Mouse (Mus musculus) splenic B cell, adult 2 months (primary cell): ENCODE results near the gene Josd2.

Experiments
- DNase-seq: peaks from one replicate; pipeline ENCODE4 v3.0.0-alpha.2; 2011; ENCODE audit warnings: low read depth, low spot score
- H3K27me3 ChIP-seq: 2 replicates; pipeline ENCODE4 v1.6.1; 2012; ENCODE audit warnings: mild to moderate bottlenecking, low read length, moderate library complexity, mixed read lengths; ENCODE audit not compliant: control insufficient read depth, poor library complexity, insufficient read depth, severe bottlenecking
- H3K36me3 ChIP-seq: 2 replicates; pipeline ENCODE4 v1.6.1; 2012; ENCODE audit warnings: mild to moderate bottlenecking, low read length, moderate library complexity, mixed read lengths; ENCODE audit not compliant: control insufficient read depth, poor library complexity, insufficient read depth, severe bottlenecking

Josd2 gene

GRCm38 (mm10) chr7:44467811-44468411, at the start of gene Josd2:
Josd2 (plus strand) TSS chr7:44467980.
- Histone ChIP-seq H3K36me3 (no peaks in the 10 kb centered on the region; the same call in 1 of the 2 replicates), H3K27me3 (no peaks in the 10 kb centered on the region)
- peak; percentile 98 for DNase-seq

GRCm38 (mm10) chr7:44427666-44428065, 40.1 kb upstream of the Josd2 start:
- no peaks in the 10 kb centered on the region for H3K36me3 ChIP-seq
- H3K27me3 ChIP-seq, result no peaks in the 10 kb centered on the region
- DNase-seq, result no peak

- H3K27me3 ChIP-seq, result no peaks in the 10 kb centered on the region
- no peaks in the 10 kb centered on the region for H3K36me3 ChIP-seq
- no peak for DNase-seq
These were observed 39.4 kb upstream of the Josd2 start for GRCm38 (mm10) chr7:44428171-44428950.

GRCm38 (mm10) chr7:44428968-44429521, 38.7 kb upstream of the Josd2 start, which contains the start of gene Lrrc4b:
Lrrc4b (plus strand) TSS chr7:44429018.
- DNase-seq, result no peak

GRCm38 (mm10) chr7:44429534-44430488, 38.0 kb upstream of the Josd2 start:
- DNase-seq, result no peak
- H3K36me3 ChIP-seq, result no peaks in the 10 kb centered on the region
- H3K27me3 ChIP-seq, result no peaks in the 10 kb centered on the region

More at GRCm38 (mm10) chr7:44428968-44429521, 38.7 kb upstream of the Josd2 start, which contains the start of gene Lrrc4b:
- Histone ChIP-seq H3K27me3 (no peaks in the 10 kb centered on the region), H3K36me3 (no peaks in the 10 kb centered on the region)

- no peaks in the 10 kb centered on the region for H3K36me3 ChIP-seq
- DNase-seq, result no peak
- H3K27me3 ChIP-seq, result no peaks in the 10 kb centered on the region
These were observed 35.2 kb upstream of the Josd2 start for GRCm38 (mm10) chr7:44432550-44432949.

GRCm38 (mm10) chr7:44433371-44433770, 34.4 kb upstream of the Josd2 start:
- H3K36me3 ChIP-seq, result no peaks in the 10 kb centered on the region
- DNase-seq, result peak; percentile 5
- no peaks in the 10 kb centered on the region for H3K27me3 ChIP-seq

- Histone ChIP-seq H3K36me3 (no peaks in the 10 kb centered on the region), H3K27me3 (no peaks in the 10 kb centered on the region)
- no peak for DNase-seq
These were observed 33.7 kb upstream of the Josd2 start for GRCm38 (mm10) chr7:44434089-44434488.

GRCm38 (mm10) chr7:44435796-44436195, 32.0 kb upstream of the Josd2 start:
- Histone ChIP-seq H3K36me3 (no peaks in the 10 kb centered on the region), H3K27me3 (no peaks in the 10 kb centered on the region)
- no peak for DNase-seq

GRCm38 (mm10) chr7:44436267-44436666, 31.5 kb upstream of the Josd2 start:
- no peaks in the 10 kb centered on the region for H3K27me3 ChIP-seq
- peak; percentile 12 for DNase-seq
- H3K36me3 ChIP-seq, result no peaks in the 10 kb centered on the region

- no peak for DNase-seq
- H3K27me3 ChIP-seq, result peaks cover 3% of the 10 kb centered on the region
- no peaks in the 10 kb centered on the region for H3K36me3 ChIP-seq
These were observed 30.6 kb upstream of the Josd2 start for GRCm38 (mm10) chr7:44437188-44437587.

- Histone ChIP-seq H3K27me3 (peaks cover 3% of the 10 kb centered on the region), H3K36me3 (no peaks in the 10 kb centered on the region)
- DNase-seq, result no peak
These were observed 29.8 kb upstream of the Josd2 start for GRCm38 (mm10) chr7:44437933-44438332.

- Histone ChIP-seq H3K36me3 (no peaks in the 10 kb centered on the region), H3K27me3 (peaks cover 3% of the 10 kb centered on the region)
- DNase-seq, result no peak
These were observed 28.1 kb upstream of the Josd2 start for GRCm38 (mm10) chr7:44439696-44440095.

GRCm38 (mm10) chr7:44440479-44440878, 27.3 kb upstream of the Josd2 start:
- H3K27me3 ChIP-seq, result peaks cover 3% of the 10 kb centered on the region
- DNase-seq, result no peak
- no peaks in the 10 kb centered on the region for H3K36me3 ChIP-seq
